Mouse (Mus musculus) A20 (cell line): ENCODE data around the gene Tldc1.

Experiments used
- DNase-seq: peaks from one replicate; pipeline ENCODE4 v3.0.0-alpha.2; 2011; ENCODE audit warnings: low read depth, low spot score

Gene Tldc1

DNA sequence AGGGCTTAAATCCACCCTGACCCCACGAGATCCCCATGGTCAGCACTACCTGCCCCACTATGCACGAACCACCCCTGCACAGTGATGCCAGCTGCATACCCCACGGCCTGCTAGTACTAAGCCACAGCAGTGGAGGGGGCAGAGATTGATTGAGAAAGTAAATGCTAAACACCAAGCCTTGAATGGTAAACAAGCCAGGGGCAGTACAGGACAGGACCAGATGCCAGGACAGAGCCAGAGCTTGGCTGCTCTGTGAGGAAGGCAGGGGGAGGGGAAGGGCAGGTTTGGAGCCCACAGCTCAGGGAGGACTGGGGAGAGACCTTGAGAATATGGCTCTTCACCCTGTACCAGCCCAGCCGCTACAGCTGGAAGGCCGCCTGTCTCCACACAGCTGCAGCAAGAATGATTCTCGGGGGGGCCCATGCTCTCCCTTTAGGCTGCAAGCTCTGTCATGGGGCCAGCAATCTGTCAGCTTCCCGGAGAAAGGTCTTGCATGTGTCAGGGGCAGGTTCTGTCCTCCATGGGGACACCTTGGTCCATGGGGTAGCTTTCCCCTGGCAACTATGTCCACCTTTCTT is 1.5 kb downstream of the Tldc1 start:
- DNase-seq, result no peak

DNA sequence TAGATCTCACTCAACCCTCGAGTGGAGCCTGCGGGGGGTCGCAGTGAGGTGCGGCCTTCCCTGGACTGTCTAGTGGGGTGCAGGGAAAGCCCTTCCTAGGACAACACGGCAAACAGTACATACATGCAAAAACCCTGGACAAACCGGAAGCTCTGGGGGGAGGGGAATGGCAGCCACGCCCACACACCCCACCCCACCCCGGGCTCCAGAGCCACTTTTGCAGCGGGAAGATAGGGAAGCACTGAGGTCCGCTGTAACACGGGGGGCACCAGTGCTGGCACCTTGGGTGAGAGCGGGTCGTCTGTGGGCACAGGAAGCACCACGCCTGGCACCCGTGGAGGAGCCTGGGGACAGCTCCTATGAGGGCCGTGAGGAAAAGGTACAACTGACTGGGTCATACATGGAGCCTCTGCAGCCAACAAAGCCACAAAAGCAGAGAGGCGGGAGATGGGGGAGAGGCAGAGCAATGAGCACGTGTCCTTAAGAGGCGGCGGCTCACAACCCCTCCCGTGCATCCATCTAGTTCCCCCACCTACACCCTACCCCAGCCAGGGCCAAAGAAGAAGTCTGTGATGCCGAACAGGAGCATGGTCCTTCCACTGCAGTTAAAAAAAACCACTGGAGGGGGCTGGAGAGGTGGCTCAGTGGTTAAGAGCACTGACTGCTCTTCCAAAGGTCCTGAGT is 12.3 kb downstream of the Tldc1 start:
- no peak for DNase-seq

DNA sequence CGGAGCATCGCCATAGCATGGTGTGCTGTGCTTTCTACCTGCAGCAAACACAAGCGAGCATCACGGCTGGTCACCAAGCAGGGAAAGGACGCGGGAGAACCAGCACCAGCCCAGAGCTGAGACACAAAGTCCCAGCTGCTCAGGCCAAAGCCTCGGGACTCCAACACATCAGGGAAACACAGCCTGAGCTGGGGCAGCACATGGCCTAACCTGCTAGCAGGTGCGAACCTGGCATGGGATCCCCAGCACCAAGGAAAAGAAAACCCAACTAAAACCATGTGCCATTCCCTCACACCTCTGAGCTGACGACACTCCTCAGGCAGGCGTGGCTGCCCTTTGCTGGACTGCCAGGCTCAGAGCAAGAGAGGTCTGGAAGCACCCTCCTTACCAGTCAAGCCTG is 12.9 kb downstream of the Tldc1 start:
- DNase-seq, result no peak

DNA sequence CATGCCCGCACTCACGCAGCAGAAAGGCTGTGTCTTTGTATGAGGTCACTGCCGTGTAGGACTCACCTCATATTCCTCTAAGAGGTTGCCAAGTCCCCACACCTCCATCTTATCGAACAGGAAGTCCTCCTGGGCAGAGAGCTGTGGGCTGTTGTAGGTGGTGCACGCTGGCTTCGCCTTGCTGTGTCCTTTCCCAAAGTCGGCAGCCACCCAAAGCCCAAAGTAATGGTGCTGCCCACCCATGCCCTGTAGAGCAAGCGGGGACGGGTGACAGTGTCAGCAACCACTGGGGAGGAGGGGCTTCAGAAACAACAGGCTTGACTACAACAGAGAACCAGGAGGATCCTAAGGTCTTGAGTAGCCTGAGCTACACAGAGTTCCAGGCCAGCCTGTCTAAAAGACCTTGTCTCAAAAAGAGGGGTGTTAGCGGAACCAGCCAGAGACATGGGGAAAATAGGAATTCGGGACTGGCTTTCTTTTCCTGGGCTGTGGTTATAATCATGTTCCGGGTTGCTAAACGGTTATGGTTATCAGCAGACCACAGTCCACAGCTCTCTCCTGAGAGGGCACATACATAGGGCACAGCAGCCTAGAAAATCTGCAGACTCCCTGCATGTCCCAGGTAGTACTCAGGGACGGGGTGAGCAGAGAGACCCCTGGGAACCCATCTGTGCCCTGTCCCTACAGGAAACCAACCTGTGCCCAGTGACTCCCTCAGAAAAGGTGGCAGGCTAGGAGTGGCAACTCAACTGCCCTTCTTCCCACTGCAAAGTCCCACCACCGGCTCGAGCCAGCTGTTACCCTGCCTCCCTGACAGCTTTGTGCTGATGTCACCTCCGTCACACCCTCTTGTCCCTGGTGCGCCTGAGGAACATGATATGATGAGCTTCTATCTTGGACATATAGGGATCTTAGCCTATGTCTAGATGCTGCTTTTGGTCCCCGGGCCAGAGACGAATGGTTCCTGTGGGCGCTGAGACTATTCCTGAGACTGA is 15.7 kb downstream of the Tldc1 start:
- no peak for DNase-seq

DNA sequence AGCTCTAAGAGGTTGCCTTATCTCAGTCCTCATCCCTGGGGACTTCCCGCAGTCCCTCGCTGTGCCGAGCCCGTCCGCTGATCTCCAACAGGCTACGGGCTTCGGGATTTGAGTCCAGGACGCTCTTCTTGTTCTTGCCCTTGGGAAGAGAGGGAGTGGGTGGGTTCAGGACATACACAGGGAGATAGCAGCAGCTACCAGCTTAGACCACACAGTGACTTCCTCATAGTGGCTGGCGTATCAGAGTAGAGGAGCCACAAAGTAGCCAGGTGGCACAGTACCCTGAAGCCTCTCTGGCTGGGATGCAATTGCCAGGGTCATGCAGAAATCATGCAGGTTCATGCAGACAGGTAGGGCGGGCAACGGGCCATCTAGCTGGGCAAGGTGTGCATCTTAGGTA is 16.5 kb downstream of the Tldc1 start:
- DNase-seq, result no peak

DNA sequence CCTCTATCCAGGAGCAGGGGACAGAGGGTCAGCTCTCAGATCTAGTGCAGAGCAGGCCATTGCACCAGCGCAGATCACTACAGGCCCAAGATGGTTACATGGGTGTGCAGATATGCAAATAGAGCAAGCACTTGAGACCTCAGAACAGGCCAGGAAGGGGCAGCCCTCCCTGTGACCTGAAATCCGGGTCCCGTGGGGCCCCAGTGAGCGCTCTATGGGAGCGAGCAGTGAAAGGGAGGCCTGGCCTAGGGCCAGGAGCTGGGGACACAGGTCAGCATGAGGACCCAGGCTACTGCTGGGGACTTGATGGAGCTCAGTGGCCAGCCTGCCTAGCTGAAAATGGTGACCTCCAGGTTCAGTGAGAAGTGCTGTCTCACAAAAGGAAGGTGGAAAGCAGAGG is 21.7 kb downstream of the Tldc1 start:
- DNase-seq, result no peak

DNA sequence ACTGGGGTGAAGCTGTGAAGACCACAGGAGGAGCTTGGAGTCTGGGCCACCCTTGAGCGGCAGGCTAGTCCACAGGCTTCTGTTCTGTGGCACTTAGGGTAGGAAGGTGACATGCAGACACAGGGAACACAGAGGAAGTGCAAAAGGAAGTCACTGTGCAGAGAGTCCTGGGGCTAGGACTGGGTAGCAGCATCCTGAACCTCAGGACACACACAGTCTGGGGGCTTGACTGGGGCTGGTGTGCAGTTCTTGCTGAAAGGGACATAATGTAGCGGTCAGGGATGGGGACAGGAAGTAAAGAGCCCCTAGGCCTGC is 22.1 kb downstream of the Tldc1 start:
- no peak for DNase-seq

DNA sequence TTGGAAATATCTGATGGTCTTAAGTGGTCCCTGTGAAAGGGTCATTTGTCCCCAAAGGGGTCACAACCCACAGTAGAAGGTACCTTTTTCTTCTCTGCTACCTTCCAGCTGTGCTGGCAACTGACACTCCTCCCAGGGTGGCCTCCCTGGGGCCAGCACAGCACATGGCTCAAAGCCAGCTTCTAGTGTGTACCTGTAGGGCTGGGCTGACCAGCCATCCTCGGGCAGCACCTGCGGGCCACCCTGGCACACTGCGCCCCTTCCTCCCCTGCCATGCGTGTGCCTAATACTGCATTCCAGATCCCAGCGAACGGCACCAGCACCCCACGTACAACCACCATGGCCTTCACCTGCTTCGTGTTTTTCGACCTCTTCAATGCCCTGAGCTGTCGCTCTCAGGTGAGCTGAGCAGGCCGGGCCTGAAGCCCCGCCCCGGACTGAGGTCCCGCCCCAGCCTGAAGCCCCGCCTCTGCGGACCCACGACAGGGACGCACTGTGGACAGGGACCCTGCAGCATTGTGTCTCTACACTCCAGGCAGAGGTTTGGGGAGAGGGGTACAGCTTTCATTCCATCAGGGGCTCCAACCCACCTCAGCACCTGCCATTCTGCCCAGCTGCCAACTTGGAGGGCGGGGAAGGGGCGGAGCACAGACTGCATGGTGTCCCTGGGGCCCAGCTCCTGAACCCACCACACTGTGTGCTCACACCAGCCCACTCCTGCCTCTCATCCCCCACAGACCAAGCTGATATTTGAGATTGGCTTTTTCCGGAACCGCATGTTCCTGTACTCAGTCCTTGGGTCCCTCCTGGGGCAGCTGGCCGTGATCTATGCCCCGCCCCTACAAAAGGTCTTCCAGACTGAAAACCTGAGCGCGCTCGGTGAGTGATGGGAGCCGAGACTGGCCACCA is 22.7 kb downstream of the Tldc1 start:
- peak; percentile 28 for DNase-seq

DNA sequence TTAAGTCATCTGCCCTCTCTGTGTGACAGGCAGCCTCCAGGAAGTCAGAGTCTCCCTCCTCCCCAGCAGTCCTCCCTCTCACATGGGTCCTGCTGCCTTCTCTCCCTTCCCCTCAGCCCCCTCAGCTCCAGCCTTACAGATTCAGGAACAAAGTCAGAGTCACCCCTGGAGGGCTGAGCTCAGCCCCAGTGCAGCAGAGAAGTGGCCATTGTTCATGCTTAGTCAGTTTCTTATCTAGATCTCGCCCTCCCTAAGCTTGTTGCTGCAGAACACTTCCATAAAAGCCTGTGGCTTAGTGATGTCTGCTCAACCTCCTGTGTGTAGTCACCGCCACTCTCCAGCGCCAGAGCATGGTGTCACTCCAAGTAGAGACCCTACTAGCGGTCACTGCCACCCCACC is 33.6 kb downstream of the Tldc1 start:
- no peak for DNase-seq

DNA sequence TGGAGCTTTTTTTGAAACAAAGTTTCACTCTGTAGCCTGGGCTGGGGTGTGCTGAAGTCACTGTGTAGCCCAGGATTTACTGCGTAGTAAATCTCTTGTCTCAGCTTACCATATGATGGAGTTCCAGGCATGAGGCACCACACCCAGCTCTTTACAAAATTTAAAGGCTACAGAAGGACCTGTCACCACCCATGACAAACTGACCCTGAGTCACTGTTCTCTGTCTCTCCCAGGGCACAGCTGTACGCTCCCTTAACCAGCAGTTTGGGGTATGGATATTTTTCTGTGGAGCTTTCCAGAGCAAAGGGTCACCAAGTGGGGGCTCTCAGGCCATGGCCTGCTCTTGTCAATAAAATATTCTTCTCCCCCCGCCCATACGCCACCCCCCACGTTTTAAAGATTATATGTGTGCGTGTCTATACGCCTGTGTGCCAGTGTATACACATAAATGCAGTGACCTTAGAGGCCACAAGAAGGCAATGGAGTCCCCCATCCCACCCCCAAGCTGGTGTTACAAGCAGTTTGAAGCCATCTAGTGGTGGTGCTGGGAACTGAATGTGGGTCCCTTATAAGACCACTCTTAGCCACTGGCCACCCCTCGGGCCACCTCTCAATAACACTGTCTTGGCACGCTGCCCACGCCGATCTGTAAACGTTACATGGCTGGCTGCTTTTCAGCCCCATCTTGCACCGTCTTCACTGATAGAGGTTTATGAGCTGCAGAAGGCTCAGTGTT is 34.8 kb downstream of the Tldc1 start:
- peak; percentile 66 for DNase-seq

DNA sequence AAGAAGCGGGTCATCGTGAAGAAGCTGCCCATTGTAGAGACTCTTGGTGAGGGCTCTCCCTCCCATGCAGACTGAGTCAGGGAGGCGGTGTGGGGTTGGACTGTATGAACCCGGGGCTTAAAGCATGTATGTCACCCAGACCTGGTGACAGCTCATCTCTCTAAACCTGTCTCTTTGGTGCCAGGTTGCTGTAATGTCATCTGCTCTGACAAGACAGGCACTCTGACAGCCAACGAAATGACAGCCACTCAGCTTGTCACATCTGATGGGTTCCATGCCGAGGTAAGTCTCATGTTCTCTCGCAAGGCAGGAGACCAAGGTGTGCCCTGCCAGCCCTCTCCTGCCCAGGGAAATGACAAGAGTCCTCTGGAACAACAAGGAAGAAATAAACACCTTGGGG is 35.8 kb downstream of the Tldc1 start:
- no peak for DNase-seq

DNA sequence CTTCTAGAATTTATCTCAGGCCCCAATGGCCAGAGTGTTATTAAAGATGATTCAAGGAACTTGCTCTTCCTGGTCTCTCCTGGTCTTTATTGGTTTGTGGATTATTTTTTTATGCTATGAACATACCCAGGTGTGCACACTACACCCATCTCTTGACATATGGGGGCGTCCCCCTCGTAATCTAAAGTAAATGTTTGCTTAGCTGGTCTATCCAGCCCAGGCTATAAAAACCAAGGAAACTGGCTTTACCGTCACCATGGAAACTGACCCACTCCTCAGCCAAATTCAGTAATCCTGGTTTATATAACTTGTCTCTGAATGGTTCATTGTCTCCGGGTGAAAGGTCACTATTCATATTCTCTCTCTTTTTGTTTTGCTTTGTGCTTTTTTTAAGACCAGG is 37.6 kb downstream of the Tldc1 start:
- DNase-seq, result no peak

DNA sequence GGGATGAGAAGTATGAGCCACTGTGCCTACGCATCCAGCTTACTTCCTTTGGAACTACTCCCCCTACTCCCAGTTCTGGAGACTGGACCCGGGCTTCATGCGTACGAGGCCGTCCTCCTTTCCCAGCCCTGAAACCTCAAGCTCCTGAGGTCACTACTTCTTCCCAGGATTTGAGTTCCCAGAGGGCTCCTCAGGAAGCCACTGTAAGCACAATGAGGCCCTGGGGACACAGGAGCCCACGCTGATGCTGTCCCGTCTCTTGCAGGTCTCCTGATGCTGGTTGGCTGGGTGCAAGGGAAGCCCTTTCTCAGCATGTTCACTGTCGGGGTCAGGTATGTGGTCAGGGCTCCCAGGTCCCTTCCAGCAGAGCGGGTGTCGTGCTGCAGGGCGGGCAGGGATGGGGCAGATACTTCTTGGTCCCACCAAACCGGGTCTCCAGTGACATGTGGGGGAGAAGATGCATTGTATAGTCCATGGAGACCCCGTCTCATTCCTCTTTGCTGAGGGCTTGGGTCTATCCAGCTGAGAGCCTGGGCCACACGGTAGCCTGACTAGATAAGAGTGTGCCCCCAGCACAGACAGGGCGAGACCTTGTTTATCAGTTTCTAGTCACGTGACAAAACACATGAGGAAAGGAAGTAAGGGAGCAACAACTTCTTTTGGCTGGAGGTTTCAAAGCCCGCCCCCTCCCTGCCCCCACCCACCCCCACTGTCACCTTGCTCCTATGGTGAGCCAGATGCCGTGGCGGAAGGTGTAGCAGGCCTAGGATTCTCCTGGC is 39.9 kb downstream of the Tldc1 start:
- DNase-seq, result no peak

DNA sequence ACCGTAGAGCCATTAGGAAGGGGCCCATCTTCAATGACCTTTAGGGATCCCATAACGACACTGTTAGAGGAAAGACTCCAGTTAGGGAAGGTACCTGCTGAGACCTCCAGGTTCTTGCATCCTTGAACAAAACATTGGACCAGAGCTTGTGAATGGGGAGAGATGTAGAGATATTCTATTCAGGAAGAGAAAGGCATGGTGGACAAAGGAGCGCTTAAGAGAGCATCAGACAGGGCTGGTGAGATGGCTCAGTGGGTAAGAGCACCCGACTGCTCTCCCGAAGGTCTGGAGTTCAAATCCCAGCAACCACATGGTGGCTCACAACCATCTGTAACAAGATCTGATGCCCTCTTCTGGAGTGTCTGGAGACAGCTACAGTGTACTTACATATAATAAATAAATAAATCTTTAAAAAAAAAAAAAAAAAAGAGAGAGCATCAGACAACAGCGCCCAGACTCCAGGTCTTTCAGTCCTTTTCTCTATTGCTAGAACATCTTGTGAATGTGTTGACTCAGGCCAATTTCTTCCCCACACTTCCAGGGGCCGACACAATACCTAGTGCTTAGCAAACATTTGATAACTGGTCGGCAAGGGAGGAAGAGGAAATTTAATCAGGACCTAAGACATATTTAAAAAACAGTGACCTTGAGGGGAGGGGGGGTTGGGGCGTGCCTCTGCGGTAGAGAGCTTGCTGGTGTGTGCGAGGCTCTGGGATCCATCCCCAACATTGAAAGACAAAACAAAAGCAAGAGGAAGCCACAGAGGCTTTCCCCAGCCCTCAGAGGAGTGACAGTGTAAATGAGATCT is 40.9 kb downstream of the Tldc1 start:
- DNase-seq, result no peak

DNA sequence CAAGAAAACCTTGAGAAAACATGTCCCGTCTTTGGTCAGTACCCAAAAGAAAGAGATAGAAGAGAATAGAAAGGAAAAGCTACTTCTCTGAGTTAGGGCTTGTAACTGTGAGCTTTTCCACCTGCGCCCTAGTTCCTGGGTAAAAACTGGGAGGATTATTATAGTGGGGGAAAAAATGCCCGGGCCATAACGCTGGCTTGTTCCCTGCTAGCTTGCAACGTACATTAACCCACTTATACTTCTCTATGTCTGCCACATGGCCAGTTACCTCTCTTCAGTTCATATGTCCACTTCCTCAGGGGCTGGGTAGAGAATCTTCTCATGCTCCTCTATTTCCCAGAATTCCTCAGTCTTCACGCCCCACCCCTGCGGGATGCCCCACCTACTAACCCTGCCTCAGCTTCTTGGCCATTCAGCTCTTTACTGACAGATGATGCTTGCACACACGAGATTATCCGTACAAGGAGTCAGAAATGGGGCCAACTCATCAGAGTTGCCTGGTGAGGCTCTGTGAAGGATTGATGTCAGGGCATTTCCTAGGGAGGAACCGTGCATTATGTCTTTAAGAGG is 41.8 kb downstream of the Tldc1 start:
- no peak for DNase-seq

DNA sequence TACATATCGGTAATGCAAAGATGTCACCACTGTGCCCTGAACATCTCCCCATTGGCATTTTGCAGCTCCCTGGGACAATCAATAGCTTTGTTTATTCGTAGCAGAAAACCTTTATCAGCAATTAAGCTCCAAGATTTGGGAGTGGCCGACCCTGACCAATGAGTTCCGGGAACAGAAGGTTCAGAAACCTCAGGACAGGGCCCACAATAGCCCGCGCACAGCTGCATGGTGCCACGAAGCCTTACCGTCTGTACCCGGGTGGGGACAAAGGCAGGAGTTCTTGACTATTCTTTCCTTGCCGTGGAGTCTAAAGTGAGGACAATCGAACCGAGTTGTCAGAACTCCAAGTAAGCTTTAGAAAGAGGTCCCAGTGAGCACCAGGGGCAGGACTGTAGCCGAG is 46.1 kb downstream of the Tldc1 start:
- no peak for DNase-seq

DNA sequence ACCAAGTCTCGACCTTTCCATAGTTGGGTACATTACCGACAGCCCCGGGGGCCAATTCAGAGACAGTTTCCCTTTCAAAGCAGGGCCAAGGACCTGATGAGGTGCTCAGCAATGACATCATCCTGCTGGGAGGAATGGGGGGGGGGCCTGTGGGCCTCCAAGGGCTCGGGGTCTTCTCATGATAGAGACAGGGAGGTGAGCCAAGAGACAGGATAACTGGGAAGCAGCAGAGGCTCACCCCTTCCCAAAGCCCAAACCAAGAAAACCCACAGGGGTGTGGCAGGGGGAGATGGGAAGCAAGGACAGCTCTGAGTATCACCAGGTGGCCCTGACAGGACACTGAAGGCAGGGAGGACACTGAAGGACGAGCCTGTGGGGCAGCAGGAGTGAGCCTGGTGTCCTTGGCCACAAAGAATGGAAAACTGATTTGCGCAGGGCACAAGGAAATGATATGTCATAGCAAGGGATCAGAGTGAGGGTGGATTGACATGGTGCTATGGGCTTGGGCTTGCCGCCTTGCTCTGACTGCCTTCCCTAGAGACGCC is 49.8 kb downstream of the Tldc1 start:
- no peak for DNase-seq

DNA sequence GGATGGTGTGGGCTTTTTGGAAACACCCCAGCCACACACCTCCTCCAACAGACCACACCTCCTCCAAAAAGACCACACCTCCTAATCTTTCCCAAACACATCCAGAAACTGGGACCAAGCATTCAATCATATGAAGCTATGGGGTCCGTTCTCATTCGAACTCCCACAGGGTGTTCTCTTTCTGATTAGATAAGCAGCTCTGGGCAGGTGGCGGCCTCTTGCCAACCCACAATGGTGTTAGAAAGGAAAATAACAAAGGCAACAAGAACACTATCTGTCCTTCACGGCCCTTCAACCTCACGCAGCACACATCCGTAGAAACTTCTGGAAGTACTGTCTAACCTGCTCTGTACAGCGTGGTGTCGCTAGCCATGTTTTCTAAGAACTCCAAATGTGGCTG is 51.1 kb downstream of the Tldc1 start:
- DNase-seq, result no peak

DNA sequence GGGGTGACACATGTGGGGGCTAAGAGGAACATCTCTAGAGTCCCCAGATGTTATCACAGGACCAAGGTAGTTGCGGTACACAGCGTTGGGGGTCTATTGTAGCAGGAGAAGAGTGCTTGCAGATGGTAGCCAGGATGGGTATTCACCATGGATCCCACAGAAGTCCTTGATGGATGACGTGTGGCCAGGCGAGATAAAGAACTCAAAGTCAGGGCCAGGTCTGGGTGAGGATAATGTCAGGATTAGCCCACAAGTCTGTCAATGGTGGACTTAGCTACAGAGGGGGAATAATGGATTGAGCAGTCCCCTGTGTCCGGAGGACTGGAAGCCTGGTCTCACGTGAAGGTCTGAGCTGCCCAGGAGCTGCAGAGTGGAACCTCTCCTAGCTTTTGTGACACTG is 53.6 kb downstream of the Tldc1 start:
- DNase-seq, result no peak
